Mouse (Mus musculus) kidney, adult 2 months (tissue): ENCODE results near the gene Msrb1.

ENCODE experiments used
- CTCF ChIP-seq: fragments of 200-500 bp; conservative IDR thresholded peaks from 2 replicates; pipeline ENCODE4 v1.5.1; 2011; ENCODE audit warnings: low read depth, mild to moderate bottlenecking, control low read depth, low read length, moderate library complexity, mixed read lengths; ENCODE audit not compliant: insufficient read depth, insufficient read length
- POLR2A ChIP-seq: fragments of 200-500 bp; IDR thresholded peaks from one replicate; pipeline ENCODE4 v1.6.1; 2011; ENCODE audit warnings: low read depth, low read length, control low read depth

DNA sequence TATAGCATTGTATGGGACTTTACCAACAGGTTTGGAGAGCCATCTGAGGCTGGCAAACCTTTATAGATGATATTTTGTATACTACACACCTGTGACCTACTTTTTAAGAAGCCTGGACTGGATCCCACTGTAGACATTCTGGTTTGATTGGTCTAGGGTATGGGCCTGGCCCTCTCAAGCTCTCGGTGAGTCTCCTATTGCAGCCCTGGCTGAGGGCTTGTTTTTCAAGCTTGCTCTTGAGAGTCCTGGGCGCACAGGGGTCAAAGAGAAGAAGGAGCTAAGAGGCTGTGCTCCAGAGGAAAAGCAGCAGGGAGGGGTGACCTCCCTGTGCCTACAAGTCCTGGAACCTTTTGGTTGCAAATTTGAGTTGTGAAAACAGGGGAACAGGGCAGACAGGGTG is 40.6 kb downstream of the Msrb1 start:
- TF ChIP-seq CTCF (no peak), POLR2A (no peak)
